Mouse (Mus musculus) lung, postnatal 0 days (tissue): ENCODE data around the gene Gm42878. TPM values are rescaled to one million over a fixed set of nuclear protein-coding genes. Genes with fewer than 3 reads are reported as not detected.
A peak's percentile ranks its signal among the peaks of the same experiment; 100 is the strongest.

Source experiments
- ATAC-seq: fragments of 200-750 bp; cut with Nextera tagmentation; 2 replicates; pipeline ENCODE4 v1.8.0; 2017; ENCODE audit warnings: moderate library complexity
- DNase-seq: peaks from one replicate; pipeline ENCODE4 v3.0.0-alpha.2; 2016; ENCODE audit warnings: low spot score
- H3K27ac ChIP-seq: fragments of 300-500 bp; sonication (generic); 2 replicates; pipeline ENCODE4 v1.5.1; 2014; ENCODE audit warnings: antibody characterized with exemption, mild to moderate bottlenecking, low read length, mixed read lengths
- H3K27me3 ChIP-seq: fragments of 300-500 bp; sonication (generic); replicated peaks from 2 replicates; pipeline ENCODE4 v1.6.1; 2014; ENCODE audit warnings: low read length, mixed read lengths; ENCODE audit not compliant: insufficient read depth
- H3K36me3 ChIP-seq: fragments of 300-500 bp; sonication (generic); 2 replicates; pipeline ENCODE4 v1.6.1; 2014; ENCODE audit warnings: low read length, mixed read lengths; ENCODE audit not compliant: insufficient read depth
- H3K4me1 ChIP-seq: fragments of 300-500 bp; sonication (generic); 2 replicates; pipeline ENCODE4 v1.6.1; 2014; ENCODE audit warnings: antibody characterized with exemption, low read depth, low read length, mixed read lengths; ENCODE audit not compliant: insufficient read depth
- H3K4me2 ChIP-seq: fragments of 300-500 bp; sonication (generic); replicated peaks from 2 replicates; pipeline ENCODE4 v1.6.1; 2014; ENCODE audit warnings: low read depth, mild to moderate bottlenecking, low read length, moderate library complexity, mixed read lengths
- H3K4me3 ChIP-seq: fragments of 300-500 bp; sonication (generic); 2 replicates; pipeline ENCODE4 v1.5.1; 2014; ENCODE audit warnings: low read depth, low read length
- H3K9ac ChIP-seq: fragments of 300-500 bp; sonication (generic); replicated peaks from 2 replicates; pipeline ENCODE4 v1.6.1; 2014; ENCODE audit warnings: low read depth, mild to moderate bottlenecking
- H3K9me3 ChIP-seq: fragments of 300-500 bp; sonication (generic); 2 replicates; pipeline ENCODE4 v1.6.1; 2016; ENCODE audit warnings: low read length, mixed read lengths
- CTCF ChIP-seq: IDR thresholded peaks from 2 replicates; pipeline ENCODE4 v1.5.1; 2016; ENCODE audit warnings: antibody characterized with exemption, mild to moderate bottlenecking
- EP300 ChIP-seq: IDR thresholded peaks from 2 replicates; pipeline ENCODE4 v1.6.1; 2016; ENCODE audit warnings: antibody characterized with exemption, mild to moderate bottlenecking, control low read depth
- WGBS: fragments of 180-500 bp; shearing (Covaris S2); extraction: QIAGEN DNeasy Blood & Tissue Kit; methylation state at CpG from one replicate; pipeline ENCODE4 v1.1.7; 2014; 5-methylcytosine and 5-hydroxymethylcytosine counted together
- polyA plus RNA-seq: library from polyadenylated mRNA; unstranded; fragments of >200 nt; fragmentation: Nextera tagmentation; extraction: Ambion mirVana; gene quantifications from 2 replicates; pipeline ENCODE4 v1.2.1, GENCODE M21; 2015

The Gm42878 gene
- polyA plus RNA-seq, 1 experiment from 2014 or later = not detected

- Histone ChIP-seq H3K36me3 (peaks cover 9% of the 10 kb centered on the region; the same call in 1 of the 2 replicates), H3K9ac (no peak overlapping the region), H3K27me3 (no peaks in the 10 kb centered on the region), H3K4me2 (no peak overlapping the region), H3K9me3 (no peaks in the 10 kb centered on the region), H3K27ac (no peak overlapping the region), H3K4me3 (no peak overlapping the region), H3K4me1 (peaks cover 3% of the 10 kb centered on the region; the same call in 1 of the 2 replicates)
- ATAC-seq = no peak
- 87% methylated on average over 16 of the region's 16 CpGs for WGBS
- no peak for DNase-seq
- TF ChIP-seq CTCF (no peak), EP300 (no peak)
Measured at GRCm38 (mm10) chr5:121566035-121566681, 20.9 kb upstream of the Gm42878 start.

- Histone ChIP-seq H3K27me3 (no peaks in the 10 kb centered on the region), H3K36me3 (peaks cover 9% of the 10 kb centered on the region; the same call in 1 of the 2 replicates), H3K4me2 (peak overlapping the region; percentile 42), H3K4me1 (peaks cover 3% of the 10 kb centered on the region; the same call in 1 of the 2 replicates), H3K27ac (no peak overlapping the region), H3K9me3 (no peaks in the 10 kb centered on the region), H3K4me3 (0 out of 2 replicates have a peak overlapping the region, but pooled peaks have one; percentile 9), H3K9ac (no peak overlapping the region; the same call in 1 of the 2 replicates)
- DNase-seq = peak; percentile 89
- 5% methylated on average over 11 of the region's 11 CpGs for WGBS
- TF ChIP-seq CTCF (peak; percentile 95), EP300 (no peak; the same call in 1 of the 2 replicates)
- ATAC-seq = peak; percentile 77
Measured at GRCm38 (mm10) chr5:121564468-121564895, 19.2 kb upstream of the Gm42878 start.

GRCm38 (mm10) chr5:121562436-121562835 is 17.2 kb upstream of the Gm42878 start:
- no peak for DNase-seq

GRCm38 (mm10) chr5:121549196-121549595 is 3.9 kb upstream of the Gm42878 start:
- no peak overlapping the region for H3K27ac ChIP-seq
- ATAC-seq (no peak), DNase-seq (no peak)
- H3K9ac ChIP-seq = no peak overlapping the region
- WGBS = 81% methylated on average over 7 of the region's 7 CpGs
- TF ChIP-seq EP300 (no peak), CTCF (no peak)
- H3K36me3 ChIP-seq = no peaks in the 10 kb centered on the region
- no peaks in the 10 kb centered on the region for H3K27me3 ChIP-seq
- peaks cover 7% of the 10 kb centered on the region; the same call in 1 of the 2 replicates for H3K4me1 ChIP-seq
- H3K4me2 ChIP-seq = no peak overlapping the region
- no peaks in the 10 kb centered on the region for H3K9me3 ChIP-seq
- H3K4me3 ChIP-seq = no peak overlapping the region

More at GRCm38 (mm10) chr5:121562436-121562835, 17.2 kb upstream of the Gm42878 start:
- no peak overlapping the region for H3K4me2 ChIP-seq
- H3K27ac ChIP-seq = no peak overlapping the region
- H3K27me3 ChIP-seq = no peaks in the 10 kb centered on the region
- peaks cover 3% of the 10 kb centered on the region; the same call in 1 of the 2 replicates for H3K4me1 ChIP-seq
- no peak overlapping the region for H3K4me3 ChIP-seq
- no peaks in the 10 kb centered on the region for H3K9me3 ChIP-seq
- WGBS = 79% methylated on average over 3 of the region's 3 CpGs
- H3K9ac ChIP-seq = no peak overlapping the region
- no peaks in the 10 kb centered on the region; the same call in 1 of the 2 replicates for H3K36me3 ChIP-seq
- TF ChIP-seq EP300 (no peak), CTCF (no peak)
- ATAC-seq = no peak

DNA sequence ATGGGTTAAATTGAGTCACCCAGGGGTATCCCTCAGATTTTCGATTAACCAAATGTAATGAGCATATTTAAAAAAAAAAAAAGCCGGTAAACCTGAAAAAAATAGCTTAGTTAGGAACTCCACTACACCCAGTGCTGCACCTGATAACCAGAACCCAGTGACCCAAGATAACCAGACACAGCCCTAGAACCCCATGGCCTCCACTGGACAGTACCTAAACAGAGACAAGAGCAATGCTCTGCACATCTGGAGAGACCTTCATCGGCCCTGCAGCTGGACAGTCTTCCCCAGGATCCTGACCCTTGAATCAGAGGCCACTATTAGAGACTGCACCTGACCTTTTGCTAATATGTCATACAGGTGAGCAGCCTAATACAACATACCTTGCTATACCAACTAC is 1.8 kb upstream of the Gm42878 start:
- no peak overlapping the region for H3K9ac ChIP-seq
- no peaks in the 10 kb centered on the region for H3K9me3 ChIP-seq
- no peak for ATAC-seq
- WGBS = 86% methylated on average over 3 of the region's 3 CpGs
- no peak overlapping the region for H3K4me2 ChIP-seq
- no peak overlapping the region for H3K27ac ChIP-seq
- H3K27me3 ChIP-seq = no peaks in the 10 kb centered on the region
- H3K36me3 ChIP-seq = no peaks in the 10 kb centered on the region
- TF ChIP-seq CTCF (no peak), EP300 (no peak)
- no peak overlapping the region for H3K4me3 ChIP-seq
- no peak for DNase-seq
- H3K4me1 ChIP-seq = peaks cover 8% of the 10 kb centered on the region; the same call in 1 of the 2 replicates

DNA sequence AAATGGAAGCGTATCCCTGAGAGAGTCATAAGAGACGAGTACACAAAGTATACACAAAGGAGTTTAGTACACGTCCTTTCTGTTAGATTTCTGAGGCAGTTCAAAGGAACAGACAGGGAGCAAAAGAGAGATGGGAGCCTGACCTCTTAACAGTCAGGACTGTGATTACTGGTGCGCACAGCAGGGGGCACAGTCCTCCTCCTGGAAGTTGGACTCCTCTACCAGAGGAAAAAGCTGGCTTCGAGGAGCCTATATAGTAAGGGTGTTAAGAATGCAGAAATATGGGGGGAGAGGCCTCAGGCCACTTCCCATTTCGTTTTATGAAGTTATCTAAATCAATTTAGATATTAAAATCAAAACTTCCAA is 1.2 kb upstream of the Gm42878 start:
- no peak overlapping the region for H3K27ac ChIP-seq
- no peaks in the 10 kb centered on the region for H3K9me3 ChIP-seq
- WGBS = 14% methylated on average over 6 of the region's 6 CpGs
- DNase-seq (peak; percentile 83), ATAC-seq (peak; percentile 47)
- TF ChIP-seq EP300 (no peak), CTCF (peak; percentile 79)
- H3K27me3 ChIP-seq = no peaks in the 10 kb centered on the region
- no peaks in the 10 kb centered on the region for H3K36me3 ChIP-seq
- H3K9ac ChIP-seq = peak overlapping the region; percentile 92
- H3K4me2 ChIP-seq = peak overlapping the region; percentile 91
- H3K4me3 ChIP-seq = peak overlapping the region; percentile 95
- peaks cover 8% of the 10 kb centered on the region; the same call in 1 of the 2 replicates for H3K4me1 ChIP-seq
